Mouse (Mus musculus) limb, embryonic 12.5 days (tissue): ENCODE data around the gene P2ry13. TPM values are rescaled to one million over a fixed set of nuclear protein-coding genes. Genes with fewer than 3 reads are reported as not detected.
A peak's percentile ranks its signal among the peaks of the same experiment; 100 is the strongest.

ENCODE experiments used
- ATAC-seq: fragments of 200-750 bp; cut with Nextera tagmentation; 2 replicates; pipeline ENCODE4 v1.8.0; 2017; ENCODE audit warnings: low read depth, moderate TSS enrichment; ENCODE audit not compliant: insufficient number of reproducible peaks, insufficient read depth, low FRiP score, low TSS enrichment
- H3K27ac ChIP-seq: fragments of 300-500 bp; sonication (generic); 2 replicates; pipeline ENCODE4 v1.5.1; 2016; ENCODE audit warnings: mild to moderate bottlenecking, moderate library complexity
- H3K27me3 ChIP-seq: fragments of 300-500 bp; sonication (generic); 2 replicates; pipeline ENCODE4 v1.6.1; 2016; ENCODE audit warnings: mild to moderate bottlenecking, moderate library complexity
- H3K36me3 ChIP-seq: fragments of 300-500 bp; sonication (generic); 2 replicates; pipeline ENCODE4 v1.6.1; 2016; ENCODE audit warnings: mild to moderate bottlenecking, moderate library complexity
- H3K4me1 ChIP-seq: fragments of 300-500 bp; sonication (generic); replicated peaks from 2 replicates; pipeline ENCODE4 v1.6.1; 2016
- H3K4me2 ChIP-seq: fragments of 300-500 bp; sonication (generic); 2 replicates; pipeline ENCODE4 v1.6.1; 2016; ENCODE audit warnings: mild to moderate bottlenecking, moderate library complexity
- H3K4me3 ChIP-seq: fragments of 300-500 bp; sonication (generic); replicated peaks from 2 replicates; pipeline ENCODE4 v1.5.1; 2016; ENCODE audit warnings: mild to moderate bottlenecking
- H3K9ac ChIP-seq: fragments of 300-500 bp; sonication (generic); replicated peaks from 2 replicates; pipeline ENCODE4 v1.6.1; 2016; ENCODE audit warnings: mild to moderate bottlenecking, moderate library complexity
- H3K9me3 ChIP-seq: fragments of 300-500 bp; sonication (generic); 2 replicates; pipeline ENCODE4 v1.6.1; 2016; ENCODE audit warnings: mild to moderate bottlenecking, moderate library complexity
- WGBS: fragments of 180-500 bp; shearing (Covaris S2); methylation state at CpG from one replicate; pipeline ENCODE4 v1.1.7; 2016; 5-methylcytosine and 5-hydroxymethylcytosine counted together
- polyA plus RNA-seq: library from polyadenylated mRNA; unstranded; fragments of >200 nt; fragmentation: Nextera tagmentation; extraction: Ambion mirVana; gene quantifications from 2 replicates; pipeline ENCODE4 v1.2.1, GENCODE M21; 2016

Gene P2ry13
- polyA plus RNA-seq, 1 experiment from 2014 or later: 0.68 TPM

GRCm38 (mm10) chr3:59219326-59219725 lies 8.6 kb upstream of the P2ry13 start:
- no peak overlapping the region for H3K27ac ChIP-seq
- WGBS: 75% methylated on average over 2 of the region's 2 CpGs
- no peak overlapping the region for H3K9ac ChIP-seq
- H3K9me3 ChIP-seq: no peaks in the 10 kb centered on the region
- no peaks in the 10 kb centered on the region for H3K27me3 ChIP-seq
- H3K36me3 ChIP-seq: no peaks in the 10 kb centered on the region
- H3K4me1 ChIP-seq: no peaks in the 10 kb centered on the region
- no peak overlapping the region for H3K4me3 ChIP-seq
- ATAC-seq: no peak
- no peak overlapping the region for H3K4me2 ChIP-seq

GRCm38 (mm10) chr3:59217211-59217610 lies 6.5 kb upstream of the P2ry13 start:
- Histone ChIP-seq H3K9me3 (no peaks in the 10 kb centered on the region), H3K4me3 (no peak overlapping the region), H3K4me1 (no peaks in the 10 kb centered on the region), H3K36me3 (no peaks in the 10 kb centered on the region), H3K27me3 (no peaks in the 10 kb centered on the region), H3K27ac (no peak overlapping the region), H3K4me2 (no peak overlapping the region), H3K9ac (no peak overlapping the region)
- 91% methylated on average over 10 of the region's 10 CpGs for WGBS
- no peak for ATAC-seq

- H3K4me2 ChIP-seq: no peak overlapping the region
- H3K27ac ChIP-seq: no peak overlapping the region
- no peaks in the 10 kb centered on the region for H3K36me3 ChIP-seq
- no peak for ATAC-seq
- H3K9me3 ChIP-seq: no peaks in the 10 kb centered on the region
- no peaks in the 10 kb centered on the region for H3K27me3 ChIP-seq
- H3K4me1 ChIP-seq: peaks cover 7% of the 10 kb centered on the region
- no peak overlapping the region for H3K9ac ChIP-seq
- no peak overlapping the region for H3K4me3 ChIP-seq
These were observed 1.7 kb upstream of the P2ry13 start for GRCm38 (mm10) chr3:59212404-59212803.

GRCm38 (mm10) chr3:59211784-59212183 lies 1.1 kb upstream of the P2ry13 start:
- ATAC-seq: no peak

GRCm38 (mm10) chr3:59210089-59210488 lies 593 bp downstream of the P2ry13 start:
- Histone ChIP-seq H3K4me2 (no peak overlapping the region), H3K4me3 (no peak overlapping the region), H3K27me3 (no peaks in the 10 kb centered on the region), H3K9ac (no peak overlapping the region), H3K4me1 (peaks cover 11% of the 10 kb centered on the region), H3K36me3 (no peaks in the 10 kb centered on the region), H3K27ac (no peak overlapping the region), H3K9me3 (no peaks in the 10 kb centered on the region)
- no peak for ATAC-seq
- WGBS: 82% methylated on average over 8 of the region's 8 CpGs

More at GRCm38 (mm10) chr3:59211784-59212183, 1.1 kb upstream of the P2ry13 start:
- H3K4me3 ChIP-seq: no peak overlapping the region
- H3K27ac ChIP-seq: no peak overlapping the region
- no peak overlapping the region for H3K9ac ChIP-seq
- H3K4me1 ChIP-seq: peaks cover 7% of the 10 kb centered on the region
- no peak overlapping the region for H3K4me2 ChIP-seq
- H3K27me3 ChIP-seq: no peaks in the 10 kb centered on the region
- 86% methylated on average over 8 of the region's 8 CpGs for WGBS
- no peaks in the 10 kb centered on the region for H3K9me3 ChIP-seq
- no peaks in the 10 kb centered on the region for H3K36me3 ChIP-seq

- Histone ChIP-seq H3K36me3 (no peaks in the 10 kb centered on the region), H3K9me3 (no peaks in the 10 kb centered on the region), H3K27ac (0 out of 2 replicates have a peak overlapping the region, but pooled peaks have one; percentile 41), H3K27me3 (no peaks in the 10 kb centered on the region), H3K4me2 (no peak overlapping the region), H3K4me3 (no peak overlapping the region), H3K9ac (no peak overlapping the region), H3K4me1 (peaks cover 16% of the 10 kb centered on the region)
- WGBS: 57% methylated on average over 4 of the region's 4 CpGs
- ATAC-seq: peak; percentile 44; the same call in 1 of the 2 replicates
These were observed 1.8 kb downstream of the P2ry13 start for GRCm38 (mm10) chr3:59208650-59209548.

- Histone ChIP-seq H3K27ac (no peak overlapping the region), H3K9ac (no peak overlapping the region), H3K27me3 (no peaks in the 10 kb centered on the region), H3K4me2 (no peak overlapping the region), H3K4me1 (peaks cover 16% of the 10 kb centered on the region), H3K36me3 (no peaks in the 10 kb centered on the region), H3K9me3 (no peaks in the 10 kb centered on the region), H3K4me3 (no peak overlapping the region)
- 78% methylated on average over 4 of the region's 4 CpGs for WGBS
- no peak for ATAC-seq
These were observed 4.7 kb downstream of the P2ry13 start for GRCm38 (mm10) chr3:59205941-59206340.

GRCm38 (mm10) chr3:59204719-59205503 lies 5.8 kb downstream of the P2ry13 start:
- Histone ChIP-seq H3K4me2 (no peak overlapping the region), H3K9ac (no peak overlapping the region), H3K4me3 (no peak overlapping the region), H3K9me3 (no peaks in the 10 kb centered on the region), H3K4me1 (peaks cover 16% of the 10 kb centered on the region), H3K27ac (no peak overlapping the region; the same call in 1 of the 2 replicates), H3K27me3 (no peaks in the 10 kb centered on the region), H3K36me3 (no peaks in the 10 kb centered on the region)
- 53% methylated on average over 11 of the region's 11 CpGs for WGBS
- ATAC-seq: no peak

GRCm38 (mm10) chr3:59203802-59204520 lies 6.7 kb downstream of the P2ry13 start:
- Histone ChIP-seq H3K4me2 (no peak overlapping the region), H3K27ac (no peak overlapping the region), H3K4me3 (no peak overlapping the region), H3K4me1 (peaks cover 16% of the 10 kb centered on the region), H3K9ac (no peak overlapping the region), H3K36me3 (no peaks in the 10 kb centered on the region), H3K27me3 (no peaks in the 10 kb centered on the region), H3K9me3 (no peaks in the 10 kb centered on the region)
- ATAC-seq: no peak
- 70% methylated on average over 8 of the region's 8 CpGs for WGBS

- ATAC-seq: no peak
- 84% methylated on average over 4 of the region's 4 CpGs for WGBS
These were observed 13.2 kb downstream of the P2ry13 start for GRCm38 (mm10) chr3:59197329-59197948.

More at GRCm38 (mm10) chr3:59197329-59197948, 13.2 kb downstream of the P2ry13 start:
- no peaks in the 10 kb centered on the region for H3K27me3 ChIP-seq
- no peaks in the 10 kb centered on the region for H3K4me1 ChIP-seq
- no peak overlapping the region for H3K4me3 ChIP-seq
- H3K27ac ChIP-seq: no peak overlapping the region
- H3K9me3 ChIP-seq: no peaks in the 10 kb centered on the region
- no peak overlapping the region for H3K9ac ChIP-seq
- H3K36me3 ChIP-seq: no peaks in the 10 kb centered on the region
- no peak overlapping the region for H3K4me2 ChIP-seq
